Mouse (Mus musculus): Measurements from ENCODE around the gene Gm15319. TPM values are rescaled to one million over a fixed set of nuclear protein-coding genes. Genes with fewer than 3 reads are reported as not detected.
"Not testable (repeated sequence)": the region's sequence is repeated elsewhere in the genome, so short reads cannot be mapped to it uniquely, and the experiment has no call there.

The Gm15319 gene
- polyA plus RNA-seq, 1 experiment from 2014 or later, result 0.17 TPM

DNA sequence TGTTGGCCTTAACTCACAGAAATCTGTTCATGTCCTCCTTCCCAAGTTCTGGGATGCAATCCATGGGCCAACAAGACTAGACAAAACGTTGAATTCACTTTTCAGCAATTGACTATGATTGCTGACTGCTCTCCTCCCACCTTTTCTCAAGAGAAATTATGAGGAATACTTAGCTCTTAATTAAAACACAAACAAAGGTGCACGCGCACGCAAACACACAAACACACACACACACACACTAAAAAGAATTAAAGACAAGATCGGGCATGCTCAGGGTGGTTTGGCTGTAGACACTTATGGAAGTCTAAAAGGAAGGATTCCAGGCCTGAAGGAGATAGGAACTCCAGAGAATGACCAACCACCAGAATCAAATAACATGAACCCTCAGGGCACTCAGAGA lies 6.6 kb downstream of the Gm15319 start:
- H3K36me3 ChIP-seq (ENCODE audit: control insufficient read depth, insufficient read depth, low read length); H3K9ac ChIP-seq (ENCODE audit: low read length); H3K9me3 ChIP-seq (ENCODE audit: control insufficient read depth, low read length); H3K27ac ChIP-seq (ENCODE audit: low read depth, low read length); H3K4me3 ChIP-seq (ENCODE audit: low read depth, low read length); DNase-seq (ENCODE audit: low spot score); H3K4me2 ChIP-seq (ENCODE audit: low read depth, low read length, severe bottlenecking); H3K27me3 ChIP-seq (ENCODE audit: control insufficient read depth, insufficient read depth, low read length); ATAC-seq (replicated peaks; ENCODE audit: low FRiP score); H3K4me1 ChIP-seq (replicated peaks; ENCODE audit: control insufficient read depth, insufficient read depth, low read length): not testable (repeated sequence)
- WGBS, result 81% methylated on average over 5 of the region's 5 CpGs

DNA sequence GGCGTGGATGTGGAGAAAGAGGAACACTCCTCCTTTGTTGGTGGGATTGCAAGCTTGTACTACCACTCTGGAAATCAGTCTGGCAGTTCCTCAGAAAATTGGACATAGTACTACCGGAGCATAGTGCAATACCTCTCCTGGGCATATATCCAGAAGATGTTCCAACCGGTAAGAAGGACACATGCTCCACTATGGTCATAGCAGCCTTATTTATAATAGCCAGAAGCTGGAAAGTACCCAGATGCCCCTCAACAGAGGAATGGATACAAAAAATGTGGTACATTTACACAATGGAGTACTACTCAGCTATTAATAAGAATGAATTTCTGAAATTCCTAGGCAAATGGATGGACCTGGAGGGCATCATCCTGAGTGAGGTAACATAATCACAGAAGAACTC lies 9.4 kb downstream of the Gm15319 start:
- H3K36me3 ChIP-seq (ENCODE audit: control insufficient read depth, insufficient read depth, low read length); H3K4me3 ChIP-seq (ENCODE audit: low read depth, low read length); H3K4me1 ChIP-seq (replicated peaks; ENCODE audit: control insufficient read depth, insufficient read depth, low read length); H3K4me2 ChIP-seq (ENCODE audit: low read depth, low read length, severe bottlenecking); H3K27ac ChIP-seq (ENCODE audit: low read depth, low read length); DNase-seq (ENCODE audit: low spot score); H3K9me3 ChIP-seq (ENCODE audit: control insufficient read depth, low read length); ATAC-seq (replicated peaks; ENCODE audit: low FRiP score); H3K9ac ChIP-seq (ENCODE audit: low read length); H3K27me3 ChIP-seq (ENCODE audit: control insufficient read depth, insufficient read depth, low read length): not testable (repeated sequence)
- WGBS, result 94% methylated on average over 1 of the region's 3 CpGs

GRCm38 (mm10) chr8:20302759-20303158 lies 60.3 kb downstream of the Gm15319 start:
- not testable (repeated sequence) for ATAC-seq (replicated peaks; ENCODE audit: low FRiP score); DNase-seq (ENCODE audit: low spot score); H3K4me2 ChIP-seq (ENCODE audit: low read depth, low read length, severe bottlenecking); H3K27me3 ChIP-seq (ENCODE audit: control insufficient read depth, insufficient read depth, low read length); H3K4me3 ChIP-seq (ENCODE audit: low read depth, low read length); H3K36me3 ChIP-seq (ENCODE audit: control insufficient read depth, insufficient read depth, low read length); H3K4me1 ChIP-seq (replicated peaks; ENCODE audit: control insufficient read depth, insufficient read depth, low read length); H3K27ac ChIP-seq (ENCODE audit: low read depth, low read length); H3K9me3 ChIP-seq (ENCODE audit: control insufficient read depth, low read length); H3K9ac ChIP-seq (ENCODE audit: low read length)
- WGBS, result 91% methylated on average over 5 of the region's 6 CpGs

- H3K27ac ChIP-seq (ENCODE audit: low read depth, low read length); H3K27me3 ChIP-seq (ENCODE audit: control insufficient read depth, insufficient read depth, low read length); H3K4me3 ChIP-seq (ENCODE audit: low read depth, low read length); H3K4me1 ChIP-seq (replicated peaks; ENCODE audit: control insufficient read depth, insufficient read depth, low read length); ATAC-seq (replicated peaks; ENCODE audit: low FRiP score); H3K4me2 ChIP-seq (ENCODE audit: low read depth, low read length, severe bottlenecking); H3K9ac ChIP-seq (ENCODE audit: low read length); H3K36me3 ChIP-seq (ENCODE audit: control insufficient read depth, insufficient read depth, low read length); H3K9me3 ChIP-seq (ENCODE audit: control insufficient read depth, low read length): not testable (repeated sequence)
- peak; percentile 0 for DNase-seq (ENCODE audit: low spot score)
- 83% methylated on average over 4 of the region's 4 CpGs for WGBS
These were observed 63.0 kb downstream of the Gm15319 start for GRCm38 (mm10) chr8:20300042-20300441.

DNA sequence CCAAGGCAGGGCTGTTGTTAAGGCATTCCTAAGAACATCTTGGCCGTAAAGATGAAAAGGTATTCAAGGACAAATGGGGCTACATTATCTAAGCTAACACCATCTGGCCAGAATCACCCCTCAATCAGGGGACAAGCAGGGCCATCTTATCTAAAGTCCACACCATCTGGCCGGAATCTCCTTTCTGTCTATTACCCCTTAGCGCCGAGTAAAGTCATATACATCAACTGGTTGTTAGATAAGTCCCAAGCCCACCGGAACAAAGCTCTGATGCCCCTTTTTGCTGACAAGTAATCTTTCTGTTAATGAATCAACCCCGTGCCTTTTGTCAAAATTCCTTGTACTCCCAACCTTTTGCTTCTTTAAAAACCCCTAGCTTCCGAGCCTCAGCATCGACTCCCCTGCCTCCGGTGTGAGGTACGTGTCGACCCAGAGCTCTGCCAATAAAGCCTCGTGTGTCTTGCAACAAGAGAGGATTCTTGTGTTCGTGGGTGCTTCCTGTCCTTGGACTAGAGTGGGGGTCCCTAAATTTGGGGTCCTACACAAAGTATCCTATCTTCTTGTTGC lies 65.0 kb downstream of the Gm15319 start:
- not testable (repeated sequence) for H3K4me2 ChIP-seq (ENCODE audit: low read depth, low read length, severe bottlenecking); H3K9ac ChIP-seq (ENCODE audit: low read length); H3K9me3 ChIP-seq (ENCODE audit: control insufficient read depth, low read length); H3K27ac ChIP-seq (ENCODE audit: low read depth, low read length); ATAC-seq (replicated peaks; ENCODE audit: low FRiP score); H3K27me3 ChIP-seq (ENCODE audit: control insufficient read depth, insufficient read depth, low read length); H3K36me3 ChIP-seq (ENCODE audit: control insufficient read depth, insufficient read depth, low read length); H3K4me1 ChIP-seq (replicated peaks; ENCODE audit: control insufficient read depth, insufficient read depth, low read length); H3K4me3 ChIP-seq (ENCODE audit: low read depth, low read length)
- DNase-seq (ENCODE audit: low spot score), result peak; percentile 14
- 87% methylated on average over 12 of the region's 13 CpGs for WGBS

DNA sequence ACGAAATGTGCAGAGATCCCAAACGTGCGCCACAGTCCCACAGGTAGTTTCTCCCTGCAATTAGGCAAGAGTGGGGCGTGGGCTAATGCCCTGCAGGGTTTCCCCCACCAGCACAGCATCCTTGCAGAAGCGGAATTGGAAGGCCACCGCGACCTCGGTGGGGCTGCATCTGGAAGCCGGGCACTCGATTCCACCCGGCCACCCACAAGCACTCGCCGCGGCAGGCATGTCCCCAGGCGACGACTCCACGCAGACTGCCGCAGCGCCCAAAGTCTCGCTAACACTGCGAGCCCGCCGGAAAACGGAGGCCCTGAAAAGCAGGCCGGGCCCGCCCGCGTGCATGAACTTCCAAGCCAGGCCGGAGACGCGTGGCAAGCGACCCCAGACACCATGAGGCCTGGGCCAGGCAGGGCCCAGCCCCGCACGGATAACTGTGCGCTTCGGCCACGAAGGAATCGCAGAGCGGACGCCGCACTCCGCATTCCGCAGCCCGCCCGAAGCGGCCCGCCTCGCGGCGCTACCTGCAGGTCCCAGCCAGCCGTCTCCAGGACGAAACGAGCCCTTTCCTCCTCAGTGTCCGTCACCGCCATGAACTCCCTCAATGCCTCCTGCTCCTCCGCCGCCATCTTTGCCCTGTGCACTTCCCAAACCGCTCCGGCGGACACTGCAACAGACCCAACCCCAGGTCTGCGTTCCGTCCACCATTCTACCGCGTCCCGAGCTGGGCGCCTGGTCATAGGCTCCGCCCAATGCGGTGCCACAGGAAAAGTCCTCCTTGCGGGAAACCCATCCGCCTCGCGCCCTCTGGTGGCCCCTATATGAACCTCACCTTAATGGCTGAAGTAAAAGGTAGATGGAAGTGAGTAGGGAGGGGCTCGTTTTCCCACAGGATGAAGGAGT lies 66.0 kb downstream of the Gm15319 start:
- ATAC-seq (replicated peaks; ENCODE audit: low FRiP score) (peak; percentile 99), DNase-seq (ENCODE audit: low spot score) (peak; percentile 87)
- H3K27me3 ChIP-seq (ENCODE audit: control insufficient read depth, insufficient read depth, low read length); H3K4me1 ChIP-seq (replicated peaks; ENCODE audit: control insufficient read depth, insufficient read depth, low read length); H3K36me3 ChIP-seq (ENCODE audit: control insufficient read depth, insufficient read depth, low read length); H3K9me3 ChIP-seq (ENCODE audit: control insufficient read depth, low read length): not testable (repeated sequence)
- Histone ChIP-seq H3K4me2 (ENCODE audit: low read depth, low read length, severe bottlenecking) (peak overlapping the region; percentile 58), H3K27ac (ENCODE audit: low read depth, low read length) (0 out of 2 replicates have a peak overlapping the region, but pooled peaks have one; percentile 37), H3K9ac (ENCODE audit: low read length) (peak overlapping the region; percentile 83), H3K4me3 (ENCODE audit: low read depth, low read length) (peak overlapping the region; percentile 55)
- WGBS, result 15% methylated on average over 62 of the region's 73 CpGs

DNA sequence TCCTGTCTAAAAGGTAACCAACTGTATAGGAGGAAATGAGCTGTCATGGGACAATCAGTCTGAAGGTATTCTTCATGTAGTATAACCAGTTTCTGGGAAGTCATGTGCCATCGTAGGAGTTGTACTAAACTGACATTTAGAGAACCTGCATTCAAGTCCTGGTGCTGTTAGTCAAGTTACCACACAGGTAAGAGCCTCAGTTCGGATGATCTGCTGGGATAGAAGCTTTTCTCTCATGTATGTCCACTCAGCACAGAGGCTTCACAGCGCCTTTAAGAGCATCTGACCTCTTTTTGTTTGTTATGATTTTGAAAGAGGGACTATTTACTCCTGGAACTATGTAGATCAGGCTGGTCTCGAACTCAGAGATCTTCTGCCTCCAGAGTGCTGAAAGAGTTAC lies 67.1 kb downstream of the Gm15319 start:
- 90% methylated on average over 2 of the region's 4 CpGs for WGBS
- not testable (repeated sequence) for H3K27me3 ChIP-seq (ENCODE audit: control insufficient read depth, insufficient read depth, low read length); H3K36me3 ChIP-seq (ENCODE audit: control insufficient read depth, insufficient read depth, low read length); H3K4me1 ChIP-seq (replicated peaks; ENCODE audit: control insufficient read depth, insufficient read depth, low read length); H3K27ac ChIP-seq (ENCODE audit: low read depth, low read length); H3K9ac ChIP-seq (ENCODE audit: low read length); DNase-seq (ENCODE audit: low spot score); H3K4me3 ChIP-seq (ENCODE audit: low read depth, low read length); H3K9me3 ChIP-seq (ENCODE audit: control insufficient read depth, low read length); H3K4me2 ChIP-seq (ENCODE audit: low read depth, low read length, severe bottlenecking); ATAC-seq (replicated peaks; ENCODE audit: low FRiP score)

GRCm38 (mm10) chr8:20294826-20295225 lies 68.2 kb downstream of the Gm15319 start:
- H3K4me3 ChIP-seq (ENCODE audit: low read depth, low read length); DNase-seq (ENCODE audit: low spot score); H3K27ac ChIP-seq (ENCODE audit: low read depth, low read length); H3K9me3 ChIP-seq (ENCODE audit: control insufficient read depth, low read length); H3K4me1 ChIP-seq (replicated peaks; ENCODE audit: control insufficient read depth, insufficient read depth, low read length); H3K9ac ChIP-seq (ENCODE audit: low read length); H3K27me3 ChIP-seq (ENCODE audit: control insufficient read depth, insufficient read depth, low read length); ATAC-seq (replicated peaks; ENCODE audit: low FRiP score); H3K36me3 ChIP-seq (ENCODE audit: control insufficient read depth, insufficient read depth, low read length); H3K4me2 ChIP-seq (ENCODE audit: low read depth, low read length, severe bottlenecking): not testable (repeated sequence)
- WGBS, result 81% methylated on average over 3 of the region's 4 CpGs

DNA sequence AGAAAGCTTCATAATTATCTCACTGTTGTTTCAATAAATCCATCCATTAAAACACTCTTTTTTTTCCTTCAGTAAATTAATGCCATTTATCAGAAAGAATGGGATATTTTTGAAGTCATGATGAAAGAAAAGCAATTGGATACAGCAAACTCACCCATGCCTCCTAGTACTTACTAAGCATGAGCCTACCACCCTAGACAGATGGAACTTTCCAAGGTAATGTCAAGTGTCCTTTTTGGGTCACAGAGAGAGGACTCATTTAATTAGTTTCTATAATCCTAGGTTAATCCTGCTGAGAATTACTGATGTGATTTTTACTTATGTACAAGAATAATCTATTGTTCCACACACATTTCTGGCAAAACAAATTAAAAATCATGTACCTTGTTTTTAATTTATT lies 69.0 kb downstream of the Gm15319 start:
- not testable (repeated sequence) for H3K36me3 ChIP-seq (ENCODE audit: control insufficient read depth, insufficient read depth, low read length); H3K9ac ChIP-seq (ENCODE audit: low read length); H3K27ac ChIP-seq (ENCODE audit: low read depth, low read length); H3K4me1 ChIP-seq (replicated peaks; ENCODE audit: control insufficient read depth, insufficient read depth, low read length); H3K4me2 ChIP-seq (ENCODE audit: low read depth, low read length, severe bottlenecking); H3K27me3 ChIP-seq (ENCODE audit: control insufficient read depth, insufficient read depth, low read length); H3K9me3 ChIP-seq (ENCODE audit: control insufficient read depth, low read length); H3K4me3 ChIP-seq (ENCODE audit: low read depth, low read length); DNase-seq (ENCODE audit: low spot score); ATAC-seq (replicated peaks; ENCODE audit: low FRiP score)

Measured in forebrain, embryonic 11.5 days (tissue).